Mouse (Mus musculus): ENCODE results near the gene Olfr1445. TPM values are rescaled to one million over a fixed set of nuclear protein-coding genes. Genes with fewer than 3 reads are reported as not detected.

Gene Olfr1445
- total and polyA plus RNA-seq, 2 experiments: not detected

DNA sequence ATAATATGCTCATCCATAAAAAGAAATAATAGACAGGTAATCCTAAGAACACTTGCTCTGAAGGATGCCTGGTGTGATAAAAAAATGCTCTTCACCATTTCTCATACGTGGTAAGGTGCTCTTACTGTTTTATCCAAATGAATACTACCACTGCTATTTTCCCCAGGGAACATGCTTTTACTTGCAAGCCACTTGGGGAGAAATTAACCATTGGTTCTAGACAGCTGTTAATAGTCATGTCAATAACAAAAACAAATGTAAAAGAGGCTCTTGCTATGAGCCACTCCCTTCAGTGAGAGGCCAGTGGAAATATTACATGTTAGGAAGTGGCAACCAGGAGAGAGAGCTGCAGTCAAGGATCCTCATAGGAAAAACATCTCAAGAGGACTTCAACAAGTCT is 40.7 kb downstream of the Olfr1445 start, which contains the start of gene Olfr1448:
Gene Olfr1448 (minus strand): TSS at position 101 of the 400 bp plus-strand sequence.
- WGBS: 66% methylated on average over 1 of the region's 1 CpGs
- no peak within 1 kb of the TSS for H3K27ac ChIP-seq (replicated peaks; ENCODE audit: insufficient read depth, low read depth, low read length)
- H3K27me3 ChIP-seq (ENCODE audit: control insufficient read depth, insufficient read depth, low read length): no peaks in the 10 kb centered on the region

DNA sequence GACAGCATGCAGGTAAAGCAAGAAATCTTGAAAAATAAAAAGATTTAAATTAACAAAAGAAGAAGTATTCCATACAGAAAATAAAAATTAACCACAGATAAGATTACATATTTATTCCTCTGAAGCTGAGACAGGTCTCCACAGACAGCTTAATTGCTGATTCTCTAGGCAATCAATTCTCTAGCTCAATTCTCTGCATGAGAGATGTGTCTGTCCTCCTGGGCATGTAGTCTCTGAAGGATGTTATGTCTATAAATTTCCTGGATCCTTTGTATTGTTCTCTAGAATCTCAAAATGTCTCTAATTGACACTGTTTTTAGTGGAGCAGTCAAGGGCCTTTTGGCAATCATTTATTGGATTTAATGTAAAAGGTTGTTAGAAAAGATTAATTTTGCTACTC is 46.9 kb downstream of the Olfr1445 start, which contains the start of gene Olfr1449:
Gene Olfr1449 (plus strand): TSS at position 301 of the 400 bp plus-strand sequence.
- H3K79me2 ChIP-seq (ENCODE audit: control insufficient read depth, insufficient read depth, low read length): no peaks in the 10 kb centered on the region
- no peaks in the 10 kb centered on the region for H3K4me1 ChIP-seq (ENCODE audit: control insufficient read depth, insufficient read depth, low read length)
- H3K27me3 ChIP-seq (ENCODE audit: control insufficient read depth, insufficient read depth, low read length): no peaks in the 10 kb centered on the region
- H3K4me3 ChIP-seq (ENCODE audit: insufficient read depth, low read depth, low read length): no peak within 1 kb of the TSS
- H3K36me3 ChIP-seq (ENCODE audit: control insufficient read depth, insufficient read depth, low read length): no peaks in the 10 kb centered on the region
- no peak for DNase-seq (ENCODE audit: extremely low read depth, low read depth, low spot score)
- no peak within 1 kb of the TSS for H3K27ac ChIP-seq (replicated peaks; ENCODE audit: insufficient read depth, low read depth, low read length)
- no peak for TF ChIP-seq POLR2A (IDR thresholded peaks at IDR 0.05; ENCODE audit: extremely low read depth, insufficient read depth, low read length)
- no peak for TF ChIP-seq CTCF (IDR thresholded peaks at IDR 0.05; ENCODE audit: low read depth, low read length)
- no peak within 1 kb of the TSS for H3K9ac ChIP-seq (ENCODE audit: low read depth, low read length)

More for the DNA sequence above, 40.7 kb downstream of the Olfr1445 start, which contains the start of gene Olfr1448:
- no peaks in the 10 kb centered on the region for H3K79me2 ChIP-seq (ENCODE audit: control insufficient read depth, insufficient read depth, low read length)
- no peaks in the 10 kb centered on the region for H3K36me3 ChIP-seq (ENCODE audit: control insufficient read depth, insufficient read depth, low read length)
- TF ChIP-seq POLR2A (IDR thresholded peaks at IDR 0.05; ENCODE audit: extremely low read depth, insufficient read depth, low read length): no peak
- TF ChIP-seq CTCF (IDR thresholded peaks at IDR 0.05; ENCODE audit: low read depth, low read length): no peak
- H3K4me3 ChIP-seq (ENCODE audit: insufficient read depth, low read depth, low read length): no peak within 1 kb of the TSS
- H3K9ac ChIP-seq (ENCODE audit: low read depth, low read length): no peak within 1 kb of the TSS
- no peak for DNase-seq (ENCODE audit: extremely low read depth, low read depth, low spot score)
- H3K4me1 ChIP-seq (ENCODE audit: control insufficient read depth, insufficient read depth, low read length): no peaks in the 10 kb centered on the region

Other genes with a start within 250 kb of the Olfr1445 start
- 0.28 and 0.40 TPM in 2 replicates for gene Olfr1442, start 213.4 kb upstream of the Olfr1445 start, total RNA-seq (2014; rRNA removed)
- gene Olfr1442, start 213.4 kb upstream of the Olfr1445 start, polyA plus RNA-seq (2012; rRNA removed): 0.14 TPM in 1 of 2 replicates, not detected in the other
- 0.09 TPM in 1 of 2 replicates, not detected in the other for gene Olfr1443, start 205.7 kb upstream of the Olfr1445 start, total RNA-seq (2014; rRNA removed)
- gene Olfr1443, start 205.7 kb upstream of the Olfr1445 start, polyA plus RNA-seq (2012; rRNA removed): 0.05 TPM in 1 of 2 replicates, not detected in the other
- gene Keg1, start 188.1 kb upstream of the Olfr1445 start, total RNA-seq (2014; rRNA removed): 146 and 154 TPM in 2 replicates
- gene Keg1, start 188.1 kb upstream of the Olfr1445 start, polyA plus RNA-seq (2012; rRNA removed): 67.6 and 93.4 TPM in 2 replicates
- 1.4 and 3.0 TPM in 2 replicates for gene Cntf, start 118.2 kb upstream of the Olfr1445 start, total RNA-seq (2014; rRNA removed)
- gene Cntf, start 118.2 kb upstream of the Olfr1445 start, polyA plus RNA-seq (2012; rRNA removed): 0.66 TPM in 2 replicates
- gene Zfp91, start 87.7 kb upstream of the Olfr1445 start, total RNA-seq (2014; rRNA removed): 35.2 and 38.7 TPM in 2 replicates
- gene Zfp91, start 87.7 kb upstream of the Olfr1445 start, polyA plus RNA-seq (2012; rRNA removed): 11.8 and 12.3 TPM in 2 replicates
- 2.6 and 4.4 TPM in 2 replicates for gene Lpxn, start 87.7 kb upstream of the Olfr1445 start, total RNA-seq (2014; rRNA removed)
- 0.92 and 1.2 TPM in 2 replicates for gene Lpxn, start 87.7 kb upstream of the Olfr1445 start, polyA plus RNA-seq (2012; rRNA removed)
- not detected in 2 replicates for gene Gm5244, start 37.2 kb upstream of the Olfr1445 start, total RNA-seq (2014; rRNA removed)
- not detected in 2 replicates for gene Gm5244, start 37.2 kb upstream of the Olfr1445 start, polyA plus RNA-seq (2012; rRNA removed)
- not detected in 2 replicates for gene Olfr1444, start 26.6 kb upstream of the Olfr1445 start, total RNA-seq (2014; rRNA removed)
- gene Olfr1444, start 26.6 kb upstream of the Olfr1445 start, polyA plus RNA-seq (2012; rRNA removed): not detected in 2 replicates
- gene Olfr1446, start 9.7 kb downstream of the Olfr1445 start, total RNA-seq (2014; rRNA removed): not detected in 2 replicates
- not detected in 2 replicates for gene Olfr1446, start 9.7 kb downstream of the Olfr1445 start, polyA plus RNA-seq (2012; rRNA removed)
- not detected in 2 replicates for gene Olfr1447, start 19.9 kb downstream of the Olfr1445 start, total RNA-seq (2014; rRNA removed)
- gene Olfr1447, start 19.9 kb downstream of the Olfr1445 start, polyA plus RNA-seq (2012; rRNA removed): not detected in 2 replicates
- not detected in 2 replicates for gene Olfr1448, start 40.6 kb downstream of the Olfr1445 start, total RNA-seq (2014; rRNA removed)
- not detected in 2 replicates for gene Olfr1448, start 40.6 kb downstream of the Olfr1445 start, polyA plus RNA-seq (2012; rRNA removed)
- gene Olfr1449, start 47.0 kb downstream of the Olfr1445 start, total RNA-seq (2014; rRNA removed): not detected in 2 replicates
- gene Olfr1449, start 47.0 kb downstream of the Olfr1445 start, polyA plus RNA-seq (2012; rRNA removed): not detected in 2 replicates
- not detected in 2 replicates for gene Olfr1450, start 66.4 kb downstream of the Olfr1445 start, total RNA-seq (2014; rRNA removed)
- gene Olfr1450, start 66.4 kb downstream of the Olfr1445 start, polyA plus RNA-seq (2012; rRNA removed): not detected in 2 replicates
- not detected in 2 replicates for gene Olfr1451, start 111.2 kb downstream of the Olfr1445 start, total RNA-seq (2014; rRNA removed)
- not detected in 2 replicates for gene Olfr1451, start 111.2 kb downstream of the Olfr1445 start, polyA plus RNA-seq (2012; rRNA removed)
- gene Olfr1453, start 144.5 kb downstream of the Olfr1445 start, total RNA-seq (2014; rRNA removed): not detected in 2 replicates
- gene Olfr1453, start 144.5 kb downstream of the Olfr1445 start, polyA plus RNA-seq (2012; rRNA removed): not detected in 2 replicates
- not detected in 2 replicates for gene Olfr1454, start 176.8 kb downstream of the Olfr1445 start, total RNA-seq (2014; rRNA removed)
- gene Olfr1454, start 176.8 kb downstream of the Olfr1445 start, polyA plus RNA-seq (2012; rRNA removed): not detected in 2 replicates
- gene Olfr1457, start 214.0 kb downstream of the Olfr1445 start, total RNA-seq (2014; rRNA removed): not detected in 2 replicates
- not detected in 2 replicates for gene Olfr1457, start 214.0 kb downstream of the Olfr1445 start, polyA plus RNA-seq (2012; rRNA removed)
- gene Olfr1458, start 222.9 kb downstream of the Olfr1445 start, total RNA-seq (2014; rRNA removed): not detected in 2 replicates
- not detected in 2 replicates for gene Olfr1458, start 222.9 kb downstream of the Olfr1445 start, polyA plus RNA-seq (2012; rRNA removed)

Measured in liver, adult 2 months (tissue).